Mouse (Mus musculus) testis, postnatal 14 days (tissue): ENCODE results near the gene Foxq1.
A peak's percentile ranks its signal among the peaks of the same experiment; 100 is the strongest.

ENCODE experiments used
- DNase-seq: peaks from one replicate; pipeline ENCODE4 v3.0.0; 2021; ENCODE audit warnings: low spot score

Foxq1 gene

GRCm38 (mm10) chr13:31555834-31556233 is at the start of gene Foxq1:
Foxq1 (plus strand) TSS chr13:31556134.
- no peak for DNase-seq

GRCm38 (mm10) chr13:31506494-31507167 is 49.3 kb upstream of the Foxq1 start:
- DNase-seq: no peak

GRCm38 (mm10) chr13:31515261-31515660 is 40.7 kb upstream of the Foxq1 start:
- no peak for DNase-seq

- peak; percentile 13 for DNase-seq
Measured at GRCm38 (mm10) chr13:31518411-31518886, 37.5 kb upstream of the Foxq1 start.

GRCm38 (mm10) chr13:31518971-31519370 is 37.0 kb upstream of the Foxq1 start:
- no peak for DNase-seq

GRCm38 (mm10) chr13:31524976-31525375 is 31.0 kb upstream of the Foxq1 start:
- DNase-seq: no peak

- DNase-seq: no peak
Measured at GRCm38 (mm10) chr13:31531186-31531585, 24.7 kb upstream of the Foxq1 start.

GRCm38 (mm10) chr13:31531651-31532061 is 24.3 kb upstream of the Foxq1 start:
- DNase-seq: no peak

GRCm38 (mm10) chr13:31534726-31535125 is 21.2 kb upstream of the Foxq1 start:
- DNase-seq: no peak

GRCm38 (mm10) chr13:31543021-31543420 is 12.9 kb upstream of the Foxq1 start:
- DNase-seq: no peak

- no peak for DNase-seq
Measured at GRCm38 (mm10) chr13:31546784-31547183, 9.2 kb upstream of the Foxq1 start.

- no peak for DNase-seq
Measured at GRCm38 (mm10) chr13:31547204-31547603, 8.7 kb upstream of the Foxq1 start.

- no peak for DNase-seq
Measured at GRCm38 (mm10) chr13:31547610-31548009, 8.3 kb upstream of the Foxq1 start.

- DNase-seq: no peak
Measured at GRCm38 (mm10) chr13:31556964-31557767, 1.2 kb downstream of the Foxq1 start.

GRCm38 (mm10) chr13:31557768-31558520 is 2.0 kb downstream of the Foxq1 start:
- DNase-seq: peak; percentile 51

- peak; percentile 30 for DNase-seq
Measured at GRCm38 (mm10) chr13:31558521-31559418, 2.8 kb downstream of the Foxq1 start, which contains the start of gene A530084C06Rik. A530084C06Rik (minus strand) TSS chr13:31559333.

GRCm38 (mm10) chr13:31559419-31560144 is 3.6 kb downstream of the Foxq1 start:
- DNase-seq: peak; percentile 66

- DNase-seq: no peak
Measured at GRCm38 (mm10) chr13:31564394-31564793, 8.5 kb downstream of the Foxq1 start.

GRCm38 (mm10) chr13:31567099-31567498 is 11.2 kb downstream of the Foxq1 start:
- no peak for DNase-seq

GRCm38 (mm10) chr13:31567617-31568294 is 11.8 kb downstream of the Foxq1 start:
- no peak for DNase-seq
